Mouse (Mus musculus) left cerebral cortex, postnatal 36 days (tissue): ENCODE measurements around the gene H2-T23. TPM values are rescaled to one million over a fixed set of nuclear protein-coding genes. Genes with fewer than 3 reads are reported as not detected.
A peak's percentile ranks its signal among the peaks of the same experiment; 100 is the strongest.

Experiments
- DNase-seq, 2 experiments: peaks; one replicate each; pipeline ENCODE4 v3.0.0; 2021 to 2022; ENCODE audit warnings: low spot score in 2 of 2, mixed read lengths in 1 of 2
- intact Hi-C: fragments of 180-260 bp; cut with DNase I; formaldehyde crosslinking; loops from one replicate; pipeline ENCODE4 v1.15.1; 2025
- total RNA-seq, 2 experiments: library from RNA; stranded (reverse); gene quantifications; 2 replicates each; pipeline ENCODE4 v1.2.3; 2021

H2-T23 gene
- total RNA-seq, 2 experiments from 2014 or later = 12.6 to 15.1 TPM

DNA sequence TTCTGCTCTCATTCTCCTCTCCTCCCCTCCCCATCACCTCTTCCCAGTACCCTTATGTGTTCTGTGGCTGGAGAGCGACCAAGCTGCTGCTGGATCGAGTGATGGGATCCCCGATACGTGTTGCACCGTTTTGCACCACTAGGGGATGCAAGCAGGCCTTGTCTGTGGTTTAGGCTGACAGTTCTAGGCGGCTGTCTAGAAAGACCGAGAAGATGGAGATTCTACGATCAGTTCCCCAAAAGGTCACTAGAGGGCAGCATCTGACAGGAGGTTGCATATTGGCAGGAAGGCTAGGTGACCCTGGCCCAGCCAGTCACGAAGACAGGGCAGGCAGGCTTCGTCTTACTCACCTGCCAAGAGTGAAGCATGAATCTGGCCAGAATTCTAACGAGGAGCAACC lies 35.7 kb downstream of the H2-T23 start:
- DNase-seq = peak; percentile 88 to 94
- intact Hi-C loops = loop anchor here (1.0 to 10.0 kb wide), 3 partner anchors 38 to 198 kb away; partner anchors contain the start of gene H2-T3

DNA sequence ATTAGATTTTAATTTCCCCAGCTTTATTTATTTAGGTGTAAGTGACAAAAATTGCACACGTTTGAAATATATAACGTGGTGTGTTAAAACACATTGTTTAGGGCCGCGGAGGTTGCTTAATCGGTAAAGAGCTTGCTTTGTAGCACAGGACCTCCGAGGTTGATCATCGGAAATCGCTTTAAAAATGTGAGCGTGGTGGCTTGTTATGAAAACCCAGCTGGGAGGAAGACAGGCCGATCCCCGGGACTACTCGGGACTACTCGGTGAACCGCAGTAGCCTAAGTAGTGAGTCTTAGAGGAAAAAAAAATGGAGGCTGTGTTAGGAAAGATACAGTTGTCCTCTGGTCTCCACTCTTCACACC lies 37.8 kb downstream of the H2-T23 start:
- intact Hi-C loops = loop anchor here (5.0 to 10.0 kb wide), 2 partner anchors 117 to 200 kb away; partner anchors contain the start of gene H2-T3
- no peak for DNase-seq

DNA sequence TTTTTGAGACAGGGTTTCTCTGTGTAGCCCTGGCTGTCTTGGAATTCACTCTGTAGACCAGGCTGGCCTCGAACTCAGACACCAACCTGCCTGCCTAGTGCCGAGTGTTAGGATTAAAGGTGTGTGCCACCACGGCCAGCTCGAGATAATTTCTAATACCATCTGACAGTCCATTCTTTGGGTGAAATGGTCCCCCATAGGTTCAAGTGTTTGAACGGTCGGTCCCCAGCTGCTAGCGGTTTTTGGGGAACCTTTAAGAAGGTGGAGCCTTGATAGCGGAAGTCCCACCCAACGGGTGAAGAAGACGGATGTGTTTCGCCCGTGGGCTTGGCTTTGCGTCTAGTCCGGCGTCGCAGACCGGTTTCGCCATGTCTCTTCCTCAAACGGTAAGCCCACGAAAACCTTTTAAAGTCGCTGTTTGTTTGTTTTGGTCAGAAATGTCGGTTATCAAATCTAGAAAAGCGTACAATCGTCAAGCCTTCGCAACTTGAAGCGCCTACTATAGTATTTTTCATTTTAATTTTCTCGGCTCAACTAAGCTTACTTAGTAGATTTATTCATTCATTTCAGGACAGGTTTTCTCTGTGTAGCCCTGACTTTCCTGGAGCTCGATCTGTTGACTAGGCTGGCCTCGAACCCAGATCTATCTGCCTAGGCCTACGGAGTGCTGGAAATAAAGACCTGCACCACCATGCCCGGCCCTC lies 38.3 kb downstream of the H2-T23 start:
- intact Hi-C loops = loop anchor here (10.0 kb wide), 1 partner anchor 200 kb away; the partner anchor contains the start of gene H2-T3
- DNase-seq = peak; percentile 77 to 80

DNA sequence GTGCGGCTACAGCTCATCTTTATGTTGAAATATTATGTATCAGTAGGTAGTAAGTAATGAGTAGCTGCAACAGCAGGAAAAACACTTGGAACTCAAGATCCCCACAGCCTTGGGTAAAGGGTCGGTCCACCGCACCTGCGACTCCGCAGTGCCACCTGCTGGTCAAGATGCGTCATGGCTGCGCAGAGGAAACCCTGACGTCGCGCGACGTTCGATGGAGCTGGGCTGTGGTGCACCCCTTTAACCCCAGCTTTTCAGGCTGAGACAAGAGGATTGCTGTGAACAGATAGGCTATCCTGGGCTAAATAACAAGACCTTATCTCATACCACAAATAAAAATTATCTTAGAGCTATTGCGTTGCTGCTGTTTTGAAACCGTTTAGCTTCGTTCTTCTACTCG lies 39.0 kb downstream of the H2-T23 start:
- peak; percentile 68 to 79 for DNase-seq
- intact Hi-C loops = loop anchor here (2.0 to 10.0 kb wide), 2 partner anchors 57 to 201 kb away; partner anchors contain the start of gene H2-T3

DNA sequence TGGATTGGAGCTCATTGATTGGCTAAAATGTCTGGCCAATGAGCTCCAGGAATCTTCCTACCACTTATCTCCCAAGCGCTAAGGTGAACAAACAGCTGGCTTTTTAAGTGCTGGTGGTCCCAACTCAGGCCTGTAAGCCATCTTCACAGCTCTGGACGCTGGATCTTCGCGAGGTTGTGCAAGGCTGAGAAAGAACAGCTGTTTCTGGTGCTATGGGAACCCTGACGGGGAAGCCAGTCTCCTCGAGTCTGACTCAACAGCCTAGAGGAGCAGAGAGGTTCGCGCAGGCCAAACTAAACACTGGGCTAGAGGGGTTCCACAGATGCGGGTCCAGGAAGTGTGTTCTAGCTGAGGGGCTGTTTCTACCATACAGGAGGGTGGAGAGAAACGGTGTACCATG lies 40.9 kb downstream of the H2-T23 start:
- intact Hi-C loops = loop anchor here (2.0 to 10.0 kb wide), 2 partner anchors 55 to 203 kb away; partner anchors contain the start of gene H2-T3
- DNase-seq = no peak

DNA sequence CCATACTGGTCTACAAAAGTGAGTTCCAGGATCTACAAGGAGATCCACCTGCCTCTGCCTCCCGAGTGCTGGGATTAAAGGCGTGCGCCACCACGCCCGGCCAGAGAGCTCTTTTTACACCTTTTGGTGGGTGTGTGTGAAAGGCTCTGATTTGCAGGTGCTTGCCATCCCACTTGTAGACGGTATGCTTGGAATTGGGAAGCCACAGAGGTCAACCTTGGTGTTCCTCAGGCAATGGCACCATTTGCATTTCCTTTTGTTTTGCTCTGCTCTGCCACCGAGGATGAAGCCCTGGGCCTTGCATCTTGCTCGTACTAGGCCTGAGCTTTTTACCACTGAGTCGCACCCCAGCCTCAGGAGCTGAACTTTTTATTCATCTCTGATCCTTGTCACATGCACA lies 50.9 kb downstream of the H2-T23 start:
- intact Hi-C loops = loop anchor here (5.0 kb wide), 1 partner anchor 59 kb away; no protein-coding TSS in a partner anchor
- no peak for DNase-seq

DNA sequence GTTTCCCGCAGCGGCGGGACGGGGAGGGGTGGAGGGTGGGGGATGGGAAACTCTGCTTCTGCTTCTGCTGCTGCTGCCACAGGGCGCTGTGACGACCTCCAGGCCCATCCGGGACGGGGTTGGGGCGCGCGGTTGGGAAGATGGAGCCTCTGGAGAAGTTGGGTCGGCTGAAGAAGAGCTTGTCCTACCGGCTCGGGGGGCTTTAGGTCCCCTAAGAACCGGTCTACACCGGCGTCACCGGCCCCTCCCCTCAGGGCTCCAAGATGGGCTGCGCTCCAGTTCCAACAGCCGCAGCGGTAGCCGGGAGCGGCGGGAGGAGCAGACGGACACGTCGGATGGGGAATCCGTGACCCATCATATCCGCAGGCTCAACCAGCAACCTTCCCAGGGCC lies 52.3 kb downstream of the H2-T23 start:
- intact Hi-C loops = loop anchor here (5.0 kb wide), 1 partner anchor 58 kb away; no protein-coding TSS in a partner anchor
- DNase-seq = peak; percentile 51 to 59

Other genes starting within 250 kb of the H2-T23 start
- 10 to 100 TPM; 10.6 to 13.6 TPM for gene Ier3, start 211.2 kb downstream of the H2-T23 start, total RNA-seq
- gene Flot1, start 209.6 kb downstream of the H2-T23 start, total RNA-seq = 100 to 1,000 TPM; 146 to 149 TPM
- gene Tubb5, start 194.5 kb downstream of the H2-T23 start, total RNA-seq = 100 to 1,000 TPM; 441 to 478 TPM
- 10 to 100 TPM; 16.5 to 16.9 TPM for gene Mdc1, start 191.3 kb downstream of the H2-T23 start, total RNA-seq
- 1 to 10 TPM; 2.3 to 3.1 TPM for gene Nrm, start 171.5 kb downstream of the H2-T23 start, total RNA-seq
- 1 to 10 TPM; 9.2 to 9.3 TPM for gene Ppp1r18, start 167.3 kb downstream of the H2-T23 start, total RNA-seq
- gene Dhx16, start 153.0 kb downstream of the H2-T23 start, total RNA-seq = 10 to 100 TPM; 26.0 to 32.0 TPM
- 10 to 100 TPM; 58.4 to 62.0 TPM for gene 2310061I04Rik, start 135.4 kb downstream of the H2-T23 start, total RNA-seq
- 10 to 100 TPM; 51.1 to 63.9 TPM for gene Atat1, start 122.8 kb downstream of the H2-T23 start, total RNA-seq
- gene Mrps18b, start 116.5 kb downstream of the H2-T23 start, total RNA-seq = 10 to 100 TPM; 38.0 to 46.2 TPM
- 10 to 100 TPM; 62.5 to 84.5 TPM for gene Ppp1r10, start 116.4 kb downstream of the H2-T23 start, total RNA-seq
- 10 to 100 TPM; 71.0 to 77.8 TPM for gene Abcf1, start 63.1 kb downstream of the H2-T23 start, total RNA-seq
- 100 to 1,000 TPM; 173 to 198 TPM for gene Gnl1, start 53.0 kb downstream of the H2-T23 start, total RNA-seq
- gene Prr3, start 52.6 kb downstream of the H2-T23 start, total RNA-seq = 10 to 100 TPM; 36.9 to 40.0 TPM
- gene H2-T24, start 12.3 kb downstream of the H2-T23 start, total RNA-seq = 1 to 10 TPM; 1.1 to 2.2 TPM
- gene H2-T22, start 9.9 kb upstream of the H2-T23 start, total RNA-seq = 10 to 100 TPM; 11.0 to 12.2 TPM
- gene Gm6034, start 10.1 kb upstream of the H2-T23 start, total RNA-seq = under 1 TPM in 1 of 2 experiments, not detected in 1; 0.27 TPM
- 1 to 10 TPM in 1 of 2 experiments, under 1 TPM in 1; 0.59 to 1.9 TPM for gene Gm11127, start 25.5 kb upstream of the H2-T23 start, total RNA-seq
- not detected for gene Gm19684, start 88.8 kb upstream of the H2-T23 start, total RNA-seq
- gene Gm7030, start 96.6 kb upstream of the H2-T23 start, total RNA-seq = not detected
- not detected for gene Gm8909, start 135.7 kb upstream of the H2-T23 start, total RNA-seq
- gene H2-T3, start 157.4 kb upstream of the H2-T23 start, total RNA-seq = not detected
- 10 to 100 TPM; 35.7 to 39.5 TPM for gene Rpp21, start 225.2 kb upstream of the H2-T23 start, total RNA-seq
- 10 to 100 TPM; 18.9 to 25.2 TPM for gene Trim39, start 239.4 kb upstream of the H2-T23 start, total RNA-seq